Mouse (Mus musculus) granulocyte monocyte progenitor cell, adult 5-6 weeks (primary cell): Measurements from ENCODE around the gene Blnk. TPM values are rescaled to one million over a fixed set of nuclear protein-coding genes. Genes with fewer than 3 reads are reported as not detected.

Experiments
- ATAC-seq: replicated peaks from 2 replicates; pipeline ENCODE4 v1.8.0; 2016; ENCODE audit warnings: mild to moderate bottlenecking, moderate TSS enrichment, inconsistent platforms; ENCODE audit not compliant: poor library complexity, severe bottlenecking
- total RNA-seq, 2 experiments: library from RNA; stranded (forward) in 1 of 2; stranded (reverse) in 1 of 2; fragments of 200-712, 200-1000 nt in 1 of 2; fragments of >200 nt in 1 of 2; fragmentation: Nextera tagmentation in 1 of 2; gene quantifications; 2 replicates each; pipeline ENCODE4 v1.2.3; 2014 to 2017

Gene Blnk
- total RNA-seq (2014; fragmentation: Nextera tagmentation) (0.30 TPM in 1 of 2 replicates, not detected in the other), total RNA-seq (2017) (not detected in 2 replicates)

DNA sequence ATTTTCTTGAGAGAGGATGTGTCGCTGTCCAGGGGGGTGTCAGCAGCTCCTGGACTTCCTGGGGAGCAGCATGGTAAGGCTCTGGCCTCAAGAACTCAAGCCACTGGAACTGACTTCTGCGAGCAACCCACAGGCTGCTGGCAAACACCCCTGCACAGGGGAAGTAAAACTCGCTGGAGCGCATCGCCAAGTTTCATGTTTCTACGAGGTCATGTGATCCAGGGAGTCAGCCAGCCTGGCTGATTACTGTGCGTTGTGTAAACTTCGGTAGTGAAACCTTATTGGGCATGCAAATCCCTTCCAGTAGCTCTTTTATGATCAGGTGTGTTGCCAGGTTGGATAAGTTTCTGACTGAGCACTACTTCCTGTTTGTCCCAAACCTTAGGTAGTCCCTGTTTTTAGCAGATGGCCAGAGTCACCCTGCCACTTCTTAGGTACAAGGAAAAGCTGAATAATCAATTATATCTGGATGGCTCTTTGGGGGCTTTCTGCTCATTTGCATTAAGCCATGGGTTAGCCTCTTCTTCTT is at the start of gene Blnk:
Gene Blnk, minus strand, starts transcription at position 479 of the 529 bp plus-strand sequence.
- peak; percentile 68 for ATAC-seq

DNA sequence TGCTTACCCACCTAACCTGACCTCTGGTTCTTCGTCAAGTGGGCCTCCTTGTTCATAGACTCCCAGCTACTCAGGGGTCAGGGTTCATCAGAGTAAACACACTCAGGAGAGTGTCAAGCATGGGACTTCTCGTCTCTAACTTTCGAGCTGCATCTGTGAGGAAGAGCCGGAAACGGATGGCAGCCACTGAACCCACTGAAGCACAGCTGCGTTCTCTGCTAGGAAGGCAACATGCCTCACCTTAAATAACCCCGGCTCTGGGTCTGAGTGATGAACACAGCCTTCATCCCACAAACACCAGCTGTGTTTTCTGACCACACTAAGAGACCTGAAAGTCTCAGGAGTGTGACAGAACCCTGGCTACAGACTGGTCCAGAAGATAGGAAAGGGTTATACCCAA is 44.8 kb upstream of the Blnk start:
- peak; percentile 90 for ATAC-seq

GRCm38 (mm10) chr19:41035809-41036551 is 41.6 kb upstream of the Blnk start:
- ATAC-seq, result 0 out of 2 replicates have a peak, but pooled peaks have one; percentile 35

- no peak for ATAC-seq
These were observed 37.5 kb upstream of the Blnk start for GRCm38 (mm10) chr19:41031869-41032268.

DNA sequence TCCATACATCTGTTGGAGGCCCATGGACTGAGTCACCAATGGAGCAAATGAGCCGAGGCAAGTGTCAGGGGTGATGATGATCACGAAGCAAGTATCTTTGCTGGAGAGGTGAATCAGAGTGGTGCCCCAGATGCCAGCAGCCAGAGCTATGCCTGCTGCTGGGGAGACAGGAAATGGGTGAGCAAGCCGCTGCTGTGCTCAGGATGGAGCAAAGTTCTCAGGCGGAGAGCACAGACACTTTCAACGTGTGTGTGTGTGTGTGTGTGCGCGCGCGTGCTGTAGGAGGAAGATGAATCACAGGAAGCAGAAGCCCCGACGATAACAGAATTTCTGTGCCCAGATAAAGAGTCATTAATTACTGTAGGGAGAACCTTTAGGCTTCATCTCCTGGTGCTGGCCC is 36.7 kb upstream of the Blnk start:
- peak; percentile 78 for ATAC-seq

GRCm38 (mm10) chr19:41030161-41030560 is 35.8 kb upstream of the Blnk start:
- no peak for ATAC-seq

DNA sequence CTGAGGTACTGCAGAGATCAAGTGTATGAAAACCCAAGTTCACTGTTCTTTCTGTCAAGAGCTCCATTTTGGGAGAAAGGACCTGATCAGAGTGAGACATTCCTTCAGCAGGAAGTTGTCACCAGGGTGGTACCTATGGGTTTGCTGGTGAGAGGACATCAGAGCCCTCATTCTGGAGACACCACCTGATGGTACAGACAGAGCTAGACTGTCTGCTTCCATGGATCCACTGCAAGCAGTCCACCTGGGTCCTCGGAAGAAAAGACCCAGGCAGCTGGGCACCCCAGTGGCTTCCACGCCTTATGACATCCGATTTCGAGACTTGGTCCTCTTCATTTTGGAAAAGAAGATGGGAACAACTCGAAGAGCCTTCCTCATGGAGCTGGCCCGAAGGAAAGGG is 34.9 kb upstream of the Blnk start, which contains the start of gene Dntt:
Gene Dntt, plus strand, starts transcription at position 57 of the 400 bp plus-strand sequence.
- ATAC-seq, result no peak

DNA sequence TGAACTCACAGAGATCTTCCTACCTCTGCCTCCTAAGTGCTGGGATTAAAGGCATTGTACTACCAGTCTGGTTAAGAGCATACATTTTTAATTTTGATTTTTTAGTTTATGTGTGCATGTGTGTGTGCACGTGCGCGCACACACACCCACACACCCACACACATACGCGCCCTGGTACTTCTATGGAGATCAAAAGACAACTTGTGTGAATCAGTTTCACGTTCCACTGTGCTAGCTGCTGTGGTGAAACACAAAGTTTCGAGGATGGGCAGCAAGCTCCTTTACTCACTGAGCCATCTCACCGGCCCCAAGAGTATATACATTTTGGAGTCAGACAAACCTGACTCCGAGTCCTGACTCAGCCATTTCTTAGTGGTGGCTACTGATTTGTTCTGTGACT is 33.3 kb upstream of the Blnk start:
- ATAC-seq, result no peak

DNA sequence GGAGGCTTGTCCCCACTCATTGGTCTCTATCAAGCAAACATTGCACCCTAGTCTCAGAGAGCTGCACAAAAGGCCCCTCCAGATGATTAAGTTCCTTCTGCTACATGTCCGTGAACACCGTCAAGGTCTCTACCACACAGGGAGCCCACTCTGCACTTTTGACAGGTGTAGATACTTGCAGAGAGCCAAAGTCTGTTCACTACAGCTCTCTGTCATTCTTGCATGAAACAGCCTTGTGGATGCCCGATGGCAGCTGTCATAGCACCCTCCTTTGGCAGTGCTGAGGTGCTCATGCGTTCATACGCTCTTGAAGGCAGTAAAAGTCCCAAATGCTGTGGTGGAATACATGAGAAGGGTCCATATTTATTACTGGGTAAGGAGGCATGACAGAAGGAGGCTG is 32.7 kb upstream of the Blnk start:
- no peak for ATAC-seq

- peak; percentile 81 for ATAC-seq
These were observed 32.2 kb upstream of the Blnk start for GRCm38 (mm10) chr19:41026551-41026950.

- ATAC-seq, result peak; percentile 43; the same call in 1 of the 2 replicates
These were observed 27.9 kb upstream of the Blnk start for GRCm38 (mm10) chr19:41022244-41022643.

- ATAC-seq, result no peak
These were observed 26.2 kb upstream of the Blnk start for GRCm38 (mm10) chr19:41020537-41020936.

- no peak for ATAC-seq
These were observed 24.9 kb upstream of the Blnk start for GRCm38 (mm10) chr19:41019164-41019675.

DNA sequence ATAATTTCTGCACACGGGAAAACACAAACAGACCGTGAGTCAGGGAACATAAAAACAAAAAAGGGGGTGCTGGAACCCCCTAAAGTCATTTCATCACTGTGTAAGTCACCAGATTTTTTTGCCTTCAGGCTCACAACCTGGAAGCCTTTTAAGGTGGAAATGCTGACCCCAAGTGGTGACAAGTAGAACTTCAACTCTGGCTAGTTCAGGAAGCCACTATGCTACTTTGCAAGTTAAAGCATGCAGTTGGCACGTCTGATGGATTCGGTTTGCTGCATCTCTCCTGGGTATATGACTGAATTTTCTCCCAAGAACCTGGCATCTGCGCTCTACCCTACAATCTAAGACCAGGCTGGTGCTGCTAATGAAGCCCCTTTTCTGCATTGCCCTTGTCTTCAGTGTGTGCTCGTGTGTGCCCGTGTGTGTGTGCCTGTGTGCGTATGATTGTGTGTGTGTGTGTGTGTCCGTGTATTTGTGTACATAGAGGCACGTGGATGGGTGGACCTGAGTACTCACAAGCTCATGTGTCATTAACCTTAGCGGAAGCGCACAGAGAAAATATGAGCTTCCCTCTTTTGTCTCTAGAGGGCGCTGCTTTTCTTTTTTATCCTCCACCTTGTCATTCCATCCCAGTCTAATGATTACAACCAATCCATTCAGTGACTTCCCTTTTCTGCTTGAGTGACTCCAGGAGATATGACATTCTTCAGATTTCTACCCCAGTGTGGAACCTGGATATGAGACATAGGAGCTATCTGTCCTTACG is 21.8 kb upstream of the Blnk start:
- peak; percentile 87 for ATAC-seq

DNA sequence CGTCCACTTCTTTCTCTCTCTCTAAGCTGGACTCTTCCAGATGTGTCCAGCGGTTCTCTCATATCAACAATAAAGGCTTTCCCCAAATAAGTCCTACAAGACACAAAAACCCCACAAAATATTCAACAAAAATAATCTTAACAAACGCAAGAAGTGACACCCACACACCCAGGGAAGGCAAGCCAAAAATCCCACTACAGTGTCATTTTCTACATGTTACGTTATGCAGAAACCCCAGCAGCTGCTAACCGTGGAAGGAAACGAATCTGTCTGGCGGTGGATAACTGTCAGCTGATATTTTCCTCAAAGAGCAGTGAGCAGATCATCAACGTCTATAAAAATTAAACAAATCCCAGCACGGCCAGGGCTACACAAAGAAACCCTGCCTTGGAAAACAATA is 19.7 kb upstream of the Blnk start:
- no peak for ATAC-seq

DNA sequence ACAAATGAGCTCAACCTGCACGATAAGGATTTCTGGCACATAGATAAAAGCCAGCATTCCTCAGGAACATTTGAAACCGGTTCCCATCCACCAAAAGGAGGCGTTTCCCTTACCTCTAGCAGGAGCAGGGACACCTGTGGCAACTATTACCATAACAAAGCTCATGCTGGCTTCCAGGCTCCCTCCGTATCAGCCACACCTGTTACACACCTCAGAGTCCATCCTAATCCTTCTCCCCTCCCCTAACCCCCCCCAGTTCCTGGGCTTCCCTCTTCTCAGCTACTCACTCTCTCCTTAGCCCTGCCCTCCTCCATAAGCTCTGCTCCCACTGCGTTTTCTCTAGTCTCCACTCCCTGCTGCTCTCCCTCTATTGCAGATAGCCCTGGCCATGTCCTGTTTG is 19.3 kb upstream of the Blnk start:
- ATAC-seq, result no peak

- no peak for ATAC-seq
These were observed 17.3 kb upstream of the Blnk start for GRCm38 (mm10) chr19:41011676-41012075.

GRCm38 (mm10) chr19:41008674-41009395 is 14.5 kb upstream of the Blnk start:
- ATAC-seq, result peak; percentile 52

GRCm38 (mm10) chr19:41007733-41008132 is 13.4 kb upstream of the Blnk start:
- ATAC-seq, result no peak

GRCm38 (mm10) chr19:41007326-41007725 is 13.0 kb upstream of the Blnk start:
- ATAC-seq, result no peak
